Comparison of ENCODE assay signal across 8 mouse cellular contexts in genomic region chr9:103624649-103625048, GRCm38 (mm10).
DNase-seq lines count a peak whose midpoint lies in the region; ATAC-seq lines count a peak whose summit lies in the region.

No protein-coding gene starts in this region.

- peak; percentile 11 for DNase-seq in ovary, postnatal 36 days (ENCODE audit: low spot score)
- no peak for DNase-seq in ovary, adult 18-20 months (ENCODE audit: low spot score)
- peak; percentile 82 to 85 for DNase-seq in cerebellum, adult 18-20 months
- peak; percentile 67 for DNase-seq in forelimb bud, embryonic 11.5 days (ENCODE audit: low read depth, low spot score)
- DNase-seq in intestine, embryonic 14.5 days (ENCODE audit: low spot score): no peak
- DNase-seq in left cerebral cortex, adult 8-10 months (ENCODE audit: low spot score in 2 of 2): peak; percentile 21 to 50
- DNase-seq in midbrain, embryonic 11.5 days (ENCODE audit: low spot score, missing footprints): peak; percentile 91

- H3K36me3 ChIP-seq in intestine, embryonic 14.5 days (ENCODE audit: control insufficient read depth, insufficient read depth, low read length): no peaks in the 10 kb centered on the region
- H3K36me3 ChIP-seq in midbrain, embryonic 11.5 days (ENCODE audit: control insufficient read depth, insufficient read depth, low read length): no peaks in the 10 kb centered on the region
- no peaks in the 10 kb centered on the region for H3K36me3 ChIP-seq in stomach, embryonic 14.5 days (ENCODE audit: control insufficient read depth, insufficient read depth, low read length)

- 0 out of 2 replicates have a peak, but pooled peaks have one; percentile 56 for ATAC-seq in intestine, embryonic 14.5 days (replicated peaks; ENCODE audit: low FRiP score, low TSS enrichment, low read depth)
- ATAC-seq in midbrain, embryonic 11.5 days (ENCODE audit: low FRiP score): no peak
- 0 out of 2 replicates have a peak, but pooled peaks have one; percentile 37 for ATAC-seq in stomach, embryonic 14.5 days (ENCODE audit: insufficient number of reproducible peaks, insufficient read depth, low FRiP score, low read depth)

- no peak overlapping the region for H3K9ac ChIP-seq in intestine, embryonic 14.5 days (ENCODE audit: low read length)
- H3K9ac ChIP-seq in midbrain, embryonic 11.5 days (ENCODE audit: low read length): no peak overlapping the region
- no peak overlapping the region for H3K9ac ChIP-seq in stomach, embryonic 14.5 days (replicated peaks; ENCODE audit: low read depth, low read length)

- no peak overlapping the region for H3K4me3 ChIP-seq in intestine, embryonic 14.5 days (ENCODE audit: low read depth, low read length)
- no peak overlapping the region for H3K4me3 ChIP-seq in midbrain, embryonic 11.5 days (ENCODE audit: low read depth, low read length)
- H3K4me3 ChIP-seq in stomach, embryonic 14.5 days (ENCODE audit: low read depth, low read length): no peak overlapping the region

- H3K9me3 ChIP-seq in intestine, embryonic 14.5 days (ENCODE audit: control insufficient read depth, low read length): no peaks in the 10 kb centered on the region
- H3K9me3 ChIP-seq in midbrain, embryonic 11.5 days (ENCODE audit: control insufficient read depth, low read length): no peaks in the 10 kb centered on the region
- no peaks in the 10 kb centered on the region for H3K9me3 ChIP-seq in stomach, embryonic 14.5 days (ENCODE audit: control insufficient read depth, low read depth, low read length)

- no peak overlapping the region for H3K27ac ChIP-seq in intestine, embryonic 14.5 days (ENCODE audit: low read depth)
- H3K27ac ChIP-seq in midbrain, embryonic 11.5 days (ENCODE audit: low read depth, low read length): no peak overlapping the region
- H3K27ac ChIP-seq in stomach, embryonic 14.5 days (ENCODE audit: low read length): no peak overlapping the region

- 40% methylated on average over 1 of the region's 1 CpGs for WGBS in intestine, embryonic 14.5 days
- WGBS in midbrain, embryonic 11.5 days: 45% methylated on average over 1 of the region's 1 CpGs
- 47% methylated on average over 1 of the region's 1 CpGs for WGBS in stomach, embryonic 14.5 days

- H3K27me3 ChIP-seq in intestine, embryonic 14.5 days (replicated peaks; ENCODE audit: control insufficient read depth, insufficient read depth, low read length): no peaks in the 10 kb centered on the region
- H3K27me3 ChIP-seq in midbrain, embryonic 11.5 days (ENCODE audit: control insufficient read depth, insufficient read depth, low read length): no peaks in the 10 kb centered on the region
- H3K27me3 ChIP-seq in stomach, embryonic 14.5 days (ENCODE audit: control insufficient read depth, insufficient read depth, low read length): no peaks in the 10 kb centered on the region

- no peak overlapping the region for H3K4me2 ChIP-seq in intestine, embryonic 14.5 days (ENCODE audit: low read length)
- no peak overlapping the region for H3K4me2 ChIP-seq in midbrain, embryonic 11.5 days
- no peak overlapping the region for H3K4me2 ChIP-seq in stomach, embryonic 14.5 days (replicated peaks; ENCODE audit: low read depth, low read length)

- no peaks in the 10 kb centered on the region for H3K4me1 ChIP-seq in intestine, embryonic 14.5 days (replicated peaks; ENCODE audit: control insufficient read depth, insufficient read depth, low read length)
- peaks cover 13% of the 10 kb centered on the region for H3K4me1 ChIP-seq in midbrain, embryonic 11.5 days (ENCODE audit: control insufficient read depth, insufficient read depth, low read length)
- no peaks in the 10 kb centered on the region for H3K4me1 ChIP-seq in stomach, embryonic 14.5 days (ENCODE audit: control insufficient read depth, insufficient read depth, low read length)

Comparison
In these comparisons a context has a peak if more than half of its experiments do, and no peak if none do; other contexts are left out.
1. DNase-seq: peak in ovary, postnatal 36 days (single experiment), cerebellum, adult 18-20 months (2 of 2), forelimb bud, embryonic 11.5 days (single experiment), left cerebral cortex, adult 8-10 months (2 of 2) and midbrain, embryonic 11.5 days (single experiment); none in ovary, adult 18-20 months (single experiment) and intestine, embryonic 14.5 days (single experiment).